In the genomic region with DNA sequence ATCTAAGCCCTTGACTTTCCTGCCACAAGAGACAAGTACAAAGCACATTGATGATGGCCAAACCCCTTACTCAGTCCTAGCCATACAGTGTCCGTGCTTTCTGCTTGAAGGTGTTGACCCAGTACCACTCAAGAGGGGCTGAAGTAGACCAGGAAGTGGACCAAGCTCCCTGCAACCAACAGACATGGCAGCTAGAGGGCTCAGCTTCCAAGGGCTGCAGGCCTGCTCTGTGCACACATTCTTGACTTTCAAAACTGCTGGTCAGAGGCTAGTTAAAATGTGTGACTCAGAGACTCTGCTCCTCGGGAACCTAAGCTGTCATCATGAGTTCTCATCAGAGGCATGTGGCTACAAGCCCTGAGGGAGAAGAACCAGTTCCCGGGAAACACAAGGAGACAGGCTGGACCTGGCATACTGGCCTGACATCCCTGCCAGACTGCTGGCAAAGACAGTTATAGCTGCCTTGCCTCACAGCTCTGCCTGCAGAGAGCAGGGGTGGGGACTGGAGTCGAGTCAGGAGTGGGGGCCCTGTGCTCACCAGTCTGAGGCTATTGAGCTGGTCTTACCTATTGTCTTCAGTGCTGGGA, we compare ENCODE assay signal across 11 mouse cellular contexts. TPM values are rescaled to one million over a fixed set of nuclear protein-coding genes. Genes with fewer than 3 reads are reported as not detected.
A peak's percentile ranks its signal among the peaks of the same experiment; 100 is the strongest.
DNase-seq lines count a peak whose midpoint lies in the region; ATAC-seq and TF ChIP-seq lines count a peak whose summit lies in the region.
"Had no signal": no experiment of that assay in that cellular context is flagged by ENCODE, and none has a peak within 500 bp of the region (broad histone marks: within the 10 kb centered on the region; RNA-seq: fewer than 3 reads in every experiment).

No protein-coding gene starts in this region.

- intact Hi-C loops in gastrocnemius, adult 2 months (cut with DNase I): no loop called here

- H3K36me3 ChIP-seq in midbrain, postnatal 0 days (ENCODE audit: insufficient read depth, low read length): no peaks in the 10 kb centered on the region
- no peaks in the 10 kb centered on the region for H3K36me3 ChIP-seq in midbrain, embryonic 13.5 days
- no peaks in the 10 kb centered on the region for H3K36me3 ChIP-seq in midbrain, embryonic 10.5 days
- H3K36me3 ChIP-seq: neural tube, embryonic 12.5 days had no signal

- H3K9me3 ChIP-seq in midbrain, postnatal 0 days (ENCODE audit: low read length): no peaks in the 10 kb centered on the region
- no peaks in the 10 kb centered on the region for H3K9me3 ChIP-seq in midbrain, embryonic 13.5 days
- H3K9me3 ChIP-seq in midbrain, embryonic 10.5 days (replicated peaks): no peaks in the 10 kb centered on the region
- H3K9me3 ChIP-seq: neural tube, embryonic 12.5 days had no signal

- H3K4me3 ChIP-seq in gastrocnemius, adult 2 months: no peak overlapping the region
- H3K4me3 ChIP-seq in midbrain, postnatal 0 days (ENCODE audit: low read depth, low read length): no peak overlapping the region
- H3K4me3 ChIP-seq in midbrain, embryonic 13.5 days (replicated peaks): no peak overlapping the region
- H3K4me3 ChIP-seq in midbrain, embryonic 10.5 days: no peak overlapping the region
- H3K4me3 ChIP-seq: neural tube, embryonic 12.5 days had no signal

- no peak for TF ChIP-seq CTCF in gastrocnemius, adult 2 months (IDR thresholded peaks at IDR 0.05)
- TF ChIP-seq CTCF in midbrain, postnatal 0 days (IDR thresholded peaks at IDR 0.05): peak; percentile 45

- H3K27me3 ChIP-seq in midbrain, postnatal 0 days (ENCODE audit: insufficient read depth, low read length): no peaks in the 10 kb centered on the region
- no peaks in the 10 kb centered on the region for H3K27me3 ChIP-seq in midbrain, embryonic 13.5 days
- H3K27me3 ChIP-seq in midbrain, embryonic 10.5 days (ENCODE audit: low read depth, poor library complexity, severe bottlenecking): no peaks in the 10 kb centered on the region
- H3K27me3 ChIP-seq: neural tube, embryonic 12.5 days had no signal

- DNase-seq in gastrocnemius, adult 2 months: peak; percentile 64
- no peak for DNase-seq in gastrocnemius, postnatal 4 days (ENCODE audit: low spot score in 2 of 2)
- peak; percentile 57 for DNase-seq in midbrain, postnatal 0 days (ENCODE audit: low spot score)
- DNase-seq in cerebellum, postnatal 36 days: peak; percentile 80 to 81
- DNase-seq in urinary bladder, postnatal 14 days (ENCODE audit: low spot score): peak; percentile 82
- no peak for DNase-seq in midbrain, embryonic 10.5 days (ENCODE audit: low spot score)
- no peak for DNase-seq in ovary, postnatal 36 days (ENCODE audit: low spot score)

- 60% methylated on average over 4 of the region's 4 CpGs for WGBS in midbrain, postnatal 0 days
- 69% methylated on average over 4 of the region's 4 CpGs for WGBS in midbrain, embryonic 13.5 days
- 77% methylated on average over 4 of the region's 4 CpGs for WGBS in midbrain, embryonic 10.5 days

- H3K4me1 ChIP-seq in midbrain, postnatal 0 days (ENCODE audit: insufficient read depth, low read length): 0 out of 2 replicates have a peak, but pooled peaks cover 3% of the 10 kb centered on the region
- peaks cover 13% of the 10 kb centered on the region for H3K4me1 ChIP-seq in midbrain, embryonic 13.5 days (replicated peaks)
- H3K4me1 ChIP-seq in midbrain, embryonic 10.5 days: no peaks in the 10 kb centered on the region
- H3K4me1 ChIP-seq: neural tube, embryonic 12.5 days had no signal

- H3K9ac ChIP-seq in midbrain, postnatal 0 days (replicated peaks; ENCODE audit: low read length, poor library complexity, severe bottlenecking): no peak overlapping the region
- no peak overlapping the region for H3K9ac ChIP-seq in midbrain, embryonic 13.5 days (replicated peaks)
- H3K9ac ChIP-seq: neural tube, embryonic 12.5 days had no signal

- no peak overlapping the region for H3K27ac ChIP-seq in gastrocnemius, adult 2 months
- no peak overlapping the region for H3K27ac ChIP-seq in midbrain, postnatal 0 days (ENCODE audit: low read depth, low read length)
- H3K27ac ChIP-seq in midbrain, embryonic 13.5 days: no peak overlapping the region
- no peak overlapping the region for H3K27ac ChIP-seq in midbrain, embryonic 10.5 days (replicated peaks)
- H3K27ac ChIP-seq: neural tube, embryonic 12.5 days had no signal

- H3K4me2 ChIP-seq in midbrain, postnatal 0 days (ENCODE audit: low read depth, low read length, poor library complexity, severe bottlenecking): no peak overlapping the region
- no peak overlapping the region for H3K4me2 ChIP-seq in midbrain, embryonic 13.5 days (replicated peaks)
- H3K4me2 ChIP-seq: neural tube, embryonic 12.5 days had no signal

- ATAC-seq in midbrain, postnatal 0 days (ENCODE audit: low FRiP score): no peak
- no peak for ATAC-seq in midbrain, embryonic 13.5 days

RNA-seq across cellular contexts. Expression of a gene that starts 37.4 kb away (rescaled TPM):
- not detected for total RNA-seq in gastrocnemius, adult 2 months (2021)
- total RNA-seq in gastrocnemius, postnatal 4 days (2021): not detected
- total RNA-seq in midbrain, postnatal 0 days (2014; rRNA removed): 7.6 and 7.9 TPM in 2 replicates
- 5.9 and 6.0 TPM in 2 replicates for polyA plus RNA-seq in midbrain, postnatal 0 days (2015; fragmentation: Nextera tagmentation; extraction: Ambion mirVana)
- 18.7 and 25.0 TPM in 2 replicates for polyA plus RNA-seq in midbrain, embryonic 13.5 days (2015; fragmentation: Nextera tagmentation; extraction: Ambion mirVana)
- polyA plus RNA-seq in midbrain, embryonic 10.5 days (2016; fragmentation: Nextera tagmentation; extraction: Ambion mirVana): 10.8 and 12.0 TPM in 2 replicates
- polyA plus RNA-seq: heart, postnatal 0 days; stomach, embryonic 14.5 days had no signal

Comparison
In these comparisons a context has a peak if more than half of its experiments do, and no peak if none do; other contexts are left out.
1. DNase-seq: peak in gastrocnemius, adult 2 months (single experiment), midbrain, postnatal 0 days (single experiment), cerebellum, postnatal 36 days (2 of 2) and urinary bladder, postnatal 14 days (single experiment); none in gastrocnemius, postnatal 4 days (0 of 2), midbrain, embryonic 10.5 days (single experiment) and ovary, postnatal 36 days (single experiment).